Mouse (Mus musculus) bone marrow, adult 2 months (tissue): ENCODE results near the gene Ifitm3.

ENCODE experiments used
- CTCF ChIP-seq: fragments of 200-500 bp; IDR thresholded peaks from 2 replicates; pipeline ENCODE4 v1.5.1; 2011; ENCODE audit warnings: low read length, control low read depth; ENCODE audit not compliant: control insufficient read depth, insufficient read depth
- POLR2A ChIP-seq: fragments of 200-500 bp; IDR thresholded peaks from 2 replicates; pipeline ENCODE4 v1.6.1; 2011; ENCODE audit warnings: low read depth, mild to moderate bottlenecking, control low read depth, low read length, borderline replicate concordance; ENCODE audit not compliant: control insufficient read depth

- TF ChIP-seq CTCF = no peak
- no peak for TF ChIP-seq POLR2A
These were observed 29.0 kb upstream of the Ifitm3 start for GRCm38 (mm10) chr7:141039386-141040107.
